10 mouse cellular contexts compared by ENCODE assay signal in genomic region chr3:101500393-101501051, GRCm38 (mm10).
DNase-seq lines count a peak whose midpoint lies in the region; ATAC-seq lines count a peak whose summit lies in the region.
"Had no signal": no experiment of that assay in that cellular context is flagged by ENCODE, and none has a peak within 500 bp of the region (broad histone marks: within the 10 kb centered on the region; RNA-seq: fewer than 3 reads in every experiment).

No protein-coding gene starts in this region.

- no peaks in the 10 kb centered on the region for H3K27me3 ChIP-seq in heart, embryonic 14.5 days (ENCODE audit: control insufficient read depth, insufficient read depth, low read length)
- no peaks in the 10 kb centered on the region; the same call in 1 of the 2 replicates for H3K27me3 ChIP-seq in hindbrain, embryonic 12.5 days
- H3K27me3 ChIP-seq: limb, embryonic 12.5 days; neural tube, embryonic 15.5 days had no signal

- no peaks in the 10 kb centered on the region for H3K9me3 ChIP-seq in heart, embryonic 14.5 days (ENCODE audit: control insufficient read depth, low read length)
- no peaks in the 10 kb centered on the region for H3K9me3 ChIP-seq in hindbrain, embryonic 12.5 days (replicated peaks)
- H3K9me3 ChIP-seq: limb, embryonic 12.5 days; neural tube, embryonic 15.5 days had no signal

- H3K27ac ChIP-seq in heart, embryonic 14.5 days (replicated peaks in 1 of 2; ENCODE audit: control insufficient read depth in 1 of 2, insufficient read depth in 1 of 2, low read depth in 2 of 2, low read length in 2 of 2) = peak overlapping the region; percentile 17 to 60
- no peak overlapping the region for H3K27ac ChIP-seq in hindbrain, embryonic 12.5 days
- H3K27ac ChIP-seq: limb, embryonic 12.5 days; neural tube, embryonic 15.5 days had no signal

- H3K4me1 ChIP-seq in heart, embryonic 14.5 days (ENCODE audit: control insufficient read depth in 2 of 2, insufficient read depth in 2 of 2, low read length in 2 of 2) = peaks cover 19 to 20% of the 10 kb centered on the region in 2 experiments
- peaks cover 12% of the 10 kb centered on the region; the same call in 1 of the 2 replicates for H3K4me1 ChIP-seq in hindbrain, embryonic 12.5 days
- H3K4me1 ChIP-seq: neural tube, embryonic 15.5 days had no signal

- H3K36me3 ChIP-seq in heart, embryonic 14.5 days (ENCODE audit: control insufficient read depth, insufficient read depth, low read length) = no peaks in the 10 kb centered on the region
- no peaks in the 10 kb centered on the region for H3K36me3 ChIP-seq in hindbrain, embryonic 12.5 days
- H3K36me3 ChIP-seq: limb, embryonic 12.5 days; neural tube, embryonic 15.5 days had no signal

- peak; percentile 54 for DNase-seq in 416B (ENCODE audit: low read depth)
- DNase-seq in adrenal gland, adult 2 months = peak; percentile 83
- DNase-seq in kidney, postnatal 36 days = peak; percentile 61 to 71
- DNase-seq in spleen, adult 18-20 months = no peak
- no peak for DNase-seq in right cerebral cortex, postnatal 4 days

- ATAC-seq in heart, embryonic 14.5 days (ENCODE audit: insufficient number of reproducible peaks, insufficient read depth, low FRiP score, low read depth) = peak; percentile 58; the same call in 1 of the 2 replicates
- no peak for ATAC-seq in hindbrain, embryonic 12.5 days (ENCODE audit: low FRiP score)

- peak overlapping the region; percentile 1; the same call in 1 of the 2 replicates for H3K4me2 ChIP-seq in heart, embryonic 14.5 days (ENCODE audit: low read length)
- H3K4me2 ChIP-seq in hindbrain, embryonic 12.5 days (replicated peaks) = no peak overlapping the region
- H3K4me2 ChIP-seq: limb, embryonic 12.5 days; midbrain, embryonic 11.5 days; neural tube, embryonic 15.5 days had no signal

- H3K4me3 ChIP-seq in heart, embryonic 14.5 days (ENCODE audit: control insufficient read depth in 1 of 2, insufficient read depth in 1 of 2, low read depth in 1 of 2, low read length in 2 of 2) = no peak overlapping the region
- no peak overlapping the region for H3K4me3 ChIP-seq in hindbrain, embryonic 12.5 days
- H3K4me3 ChIP-seq: limb, embryonic 12.5 days; neural tube, embryonic 15.5 days had no signal

- no peak overlapping the region; the same call in 1 of the 2 replicates for H3K9ac ChIP-seq in heart, embryonic 14.5 days (ENCODE audit: low read length)
- no peak overlapping the region for H3K9ac ChIP-seq in hindbrain, embryonic 12.5 days
- H3K9ac ChIP-seq: limb, embryonic 12.5 days; neural tube, embryonic 15.5 days had no signal

- 29% methylated on average over 11 of the region's 11 CpGs for WGBS in heart, embryonic 14.5 days
- 75% methylated on average over 11 of the region's 11 CpGs for WGBS in hindbrain, embryonic 12.5 days

Comparison
In these comparisons a context has a peak if more than half of its experiments do, and no peak if none do; other contexts are left out.
1. DNase-seq: peak in 416B (single experiment), adrenal gland, adult 2 months (single experiment) and kidney, postnatal 36 days (2 of 2); none in spleen, adult 18-20 months (0 of 2) and right cerebral cortex, postnatal 4 days (single experiment).